Mouse (Mus musculus) forelimb bud, embryonic 11.5 days (tissue): ENCODE measurements around the gene Vsig2.
A peak's percentile ranks its signal among the peaks of the same experiment; 100 is the strongest.

ENCODE experiments used
- DNase-seq: peaks from one replicate; pipeline ENCODE4 v3.0.0-alpha.2; 2012; ENCODE audit warnings: low read depth, low spot score

The Vsig2 gene

GRCm38 (mm10) chr9:37539170-37540025, at the start of gene Vsig2:
Gene Vsig2, plus strand, starts transcription at chr9:37539255.
- no peak for DNase-seq

GRCm38 (mm10) chr9:37489446-37490120, 49.5 kb upstream of the Vsig2 start:
- peak; percentile 52 for DNase-seq

- DNase-seq: no peak
These were observed 43.3 kb upstream of the Vsig2 start for GRCm38 (mm10) chr9:37495761-37496160.

GRCm38 (mm10) chr9:37496325-37496724, 42.7 kb upstream of the Vsig2 start:
- no peak for DNase-seq

GRCm38 (mm10) chr9:37500201-37500600, 38.9 kb upstream of the Vsig2 start:
- DNase-seq: no peak

GRCm38 (mm10) chr9:37501170-37501569, 37.9 kb upstream of the Vsig2 start:
- DNase-seq: no peak

GRCm38 (mm10) chr9:37504348-37504747, 34.7 kb upstream of the Vsig2 start:
- DNase-seq: no peak

- no peak for DNase-seq
These were observed 33.0 kb upstream of the Vsig2 start for GRCm38 (mm10) chr9:37506023-37506422.

GRCm38 (mm10) chr9:37512097-37512496, 27.0 kb upstream of the Vsig2 start:
- no peak for DNase-seq

GRCm38 (mm10) chr9:37514456-37514855, 24.6 kb upstream of the Vsig2 start:
- no peak for DNase-seq

GRCm38 (mm10) chr9:37517467-37517866, 21.6 kb upstream of the Vsig2 start:
- no peak for DNase-seq

- no peak for DNase-seq
These were observed 20.1 kb upstream of the Vsig2 start for GRCm38 (mm10) chr9:37518991-37519390.

GRCm38 (mm10) chr9:37519995-37520394, 19.1 kb upstream of the Vsig2 start:
- DNase-seq: no peak

GRCm38 (mm10) chr9:37525461-37525860, 13.6 kb upstream of the Vsig2 start:
- no peak for DNase-seq

GRCm38 (mm10) chr9:37526443-37527395, 12.3 kb upstream of the Vsig2 start:
- no peak for DNase-seq

- no peak for DNase-seq
These were observed 11.4 kb upstream of the Vsig2 start, which contains the start of gene Esam for GRCm38 (mm10) chr9:37527396-37528224. Gene Esam, plus strand, starts transcription at chr9:37528078.

GRCm38 (mm10) chr9:37528225-37528970, 10.7 kb upstream of the Vsig2 start:
- no peak for DNase-seq

GRCm38 (mm10) chr9:37530031-37530887, 8.8 kb upstream of the Vsig2 start:
- DNase-seq: peak; percentile 40
